Mouse (Mus musculus) liver, postnatal 0 days (tissue): ENCODE results near the gene Capns1. TPM values are rescaled to one million over a fixed set of nuclear protein-coding genes. Genes with fewer than 3 reads are reported as not detected.
A peak's percentile ranks its signal among the peaks of the same experiment; 100 is the strongest.

Source experiments
- ATAC-seq: fragments of 200-750 bp; cut with Nextera tagmentation; 2 replicates; pipeline ENCODE4 v1.8.0; 2017; ENCODE audit warnings: mild to moderate bottlenecking, moderate library complexity
- DNase-seq: peaks from one replicate; pipeline ENCODE4 v3.0.0-alpha.2; 2016
- H3K27ac ChIP-seq: fragments of 300-500 bp; sonication (generic); 2 replicates; pipeline ENCODE4 v1.5.1; 2014; ENCODE audit warnings: antibody characterized with exemption, moderate library complexity, mild to moderate bottlenecking, low read depth
- H3K27me3 ChIP-seq: fragments of 300-500 bp; sonication (generic); 2 replicates; pipeline ENCODE4 v1.6.1; 2014; ENCODE audit warnings: low read length, control low read depth, mixed read lengths; ENCODE audit not compliant: insufficient read depth
- H3K36me3 ChIP-seq: fragments of 300-500 bp; sonication (generic); replicated peaks from 2 replicates; pipeline ENCODE4 v1.6.1; 2014; ENCODE audit warnings: mild to moderate bottlenecking, control low read depth, low read length, moderate library complexity, mixed read lengths; ENCODE audit not compliant: insufficient read depth
- H3K4me1 ChIP-seq: fragments of 300-500 bp; sonication (generic); 2 replicates; pipeline ENCODE4 v1.6.1; 2014; ENCODE audit warnings: antibody characterized with exemption, mild to moderate bottlenecking, control low read depth; ENCODE audit not compliant: insufficient read depth
- H3K4me2 ChIP-seq: fragments of 300-500 bp; sonication (generic); 2 replicates; pipeline ENCODE4 v1.6.1; 2014; ENCODE audit warnings: low read depth, mild to moderate bottlenecking, low read length, moderate library complexity, mixed read lengths
- H3K4me3 ChIP-seq: fragments of 300-500 bp; sonication (generic); 2 replicates; pipeline ENCODE4 v1.5.1; 2014; ENCODE audit warnings: low read depth, low read length
- H3K9ac ChIP-seq: fragments of 300-500 bp; sonication (generic); replicated peaks from 2 replicates; pipeline ENCODE4 v1.6.1; 2014; ENCODE audit warnings: mild to moderate bottlenecking, moderate library complexity
- H3K9me3 ChIP-seq: fragments of 300-500 bp; sonication (generic); 2 replicates; pipeline ENCODE4 v1.6.1; 2016; ENCODE audit warnings: mild to moderate bottlenecking, control low read depth, low read length, mixed read lengths
- CTCF ChIP-seq: sonication (generic); IDR thresholded peaks from 2 replicates; pipeline ENCODE4 v1.5.1; 2016; ENCODE audit warnings: antibody characterized with exemption, low read depth
- EP300 ChIP-seq: IDR thresholded peaks from 2 replicates; pipeline ENCODE4 v1.6.1; 2016; ENCODE audit warnings: antibody characterized with exemption, low read depth, mild to moderate bottlenecking
- WGBS: fragments of 180-500 bp; shearing (Covaris S2); extraction: QIAGEN DNeasy Blood & Tissue Kit; methylation state at CpG from one replicate; pipeline ENCODE4 v1.1.7; 2014; ENCODE audit not compliant: insufficient replicate concordance; 5-methylcytosine and 5-hydroxymethylcytosine counted together
- polyA plus RNA-seq: library from polyadenylated mRNA; unstranded; fragments of >200 nt; fragmentation: Nextera tagmentation; extraction: Ambion mirVana; gene quantifications from 2 replicates; pipeline ENCODE4 v1.2.1, GENCODE M21; 2015

The Capns1 gene
- polyA plus RNA-seq, 1 experiment from 2014 or later, result 30.2 TPM

- no peak for TF ChIP-seq EP300
- TF ChIP-seq CTCF, result no peak
- Histone ChIP-seq H3K4me3 (no peak overlapping the region), H3K36me3 (no peaks in the 10 kb centered on the region), H3K9ac (no peak overlapping the region), H3K9me3 (no peaks in the 10 kb centered on the region), H3K27me3 (no peaks in the 10 kb centered on the region), H3K27ac (no peak overlapping the region), H3K4me1 (peaks cover 14% of the 10 kb centered on the region), H3K4me2 (no peak overlapping the region)
- ATAC-seq, result no peak
- WGBS, result 79% methylated on average over 18 of the region's 18 CpGs
- DNase-seq, result no peak
These were observed 1.0 kb upstream of the Capns1 start for GRCm38 (mm10) chr7:30199498-30200139.

GRCm38 (mm10) chr7:30197592-30198129, 950 bp downstream of the Capns1 start:
- Histone ChIP-seq H3K4me3 (no peak overlapping the region), H3K9ac (no peak overlapping the region), H3K27me3 (no peaks in the 10 kb centered on the region), H3K9me3 (no peaks in the 10 kb centered on the region), H3K27ac (no peak overlapping the region), H3K4me2 (no peak overlapping the region), H3K36me3 (0 out of 2 replicates have a peak, but pooled peaks cover 3% of the 10 kb centered on the region), H3K4me1 (peaks cover 20% of the 10 kb centered on the region)
- ATAC-seq, result no peak
- TF ChIP-seq EP300, result no peak
- no peak for TF ChIP-seq CTCF
- 58% methylated on average over 5 of the region's 5 CpGs for WGBS
- DNase-seq, result no peak

- Histone ChIP-seq H3K36me3 (peaks cover 17% of the 10 kb centered on the region), H3K4me2 (no peak overlapping the region), H3K27me3 (no peaks in the 10 kb centered on the region), H3K27ac (no peak overlapping the region), H3K4me1 (peaks cover 20% of the 10 kb centered on the region), H3K9ac (no peak overlapping the region), H3K9me3 (no peaks in the 10 kb centered on the region), H3K4me3 (no peak overlapping the region)
- TF ChIP-seq CTCF (no peak), EP300 (no peak)
- 65% methylated on average over 6 of the region's 6 CpGs for WGBS
- peak; percentile 49 for ATAC-seq
- DNase-seq, result peak; percentile 34
These were observed 2.4 kb downstream of the Capns1 start for GRCm38 (mm10) chr7:30196171-30196570.

GRCm38 (mm10) chr7:30195461-30195860, 3.1 kb downstream of the Capns1 start:
- no peak overlapping the region for H3K9ac ChIP-seq
- DNase-seq (no peak), ATAC-seq (no peak)
- H3K4me1 ChIP-seq, result peaks cover 20% of the 10 kb centered on the region
- H3K4me2 ChIP-seq, result peak overlapping the region; percentile 83
- H3K27ac ChIP-seq, result no peak overlapping the region
- no peaks in the 10 kb centered on the region for H3K27me3 ChIP-seq
- H3K9me3 ChIP-seq, result no peaks in the 10 kb centered on the region
- peak overlapping the region; percentile 80; the same call in 1 of the 2 replicates for H3K4me3 ChIP-seq
- 64% methylated on average over 6 of the region's 6 CpGs for WGBS
- no peak for TF ChIP-seq EP300
- no peak for TF ChIP-seq CTCF
- peaks cover 22% of the 10 kb centered on the region for H3K36me3 ChIP-seq

GRCm38 (mm10) chr7:30194884-30195283, 3.7 kb downstream of the Capns1 start:
- 0% methylated on average over 28 of the region's 28 CpGs for WGBS
- peaks cover 25% of the 10 kb centered on the region for H3K36me3 ChIP-seq
- ATAC-seq (peak; percentile 91), DNase-seq (peak; percentile 98)
- TF ChIP-seq CTCF (no peak), EP300 (no peak)
- H3K27me3 ChIP-seq, result no peaks in the 10 kb centered on the region
- peaks cover 20% of the 10 kb centered on the region for H3K4me1 ChIP-seq
- H3K4me3 ChIP-seq, result peak overlapping the region; percentile 80
- peak overlapping the region; percentile 86 for H3K9ac ChIP-seq
- peak overlapping the region; percentile 83 for H3K4me2 ChIP-seq
- H3K27ac ChIP-seq, result peak overlapping the region; percentile 75
- no peaks in the 10 kb centered on the region for H3K9me3 ChIP-seq

GRCm38 (mm10) chr7:30194101-30194831, 4.3 kb downstream of the Capns1 start:
- H3K4me2 ChIP-seq, result peak overlapping the region; percentile 83
- no peaks in the 10 kb centered on the region for H3K9me3 ChIP-seq
- TF ChIP-seq CTCF (no peak), EP300 (no peak)
- H3K9ac ChIP-seq, result peak overlapping the region; percentile 86
- ATAC-seq (peak; percentile 50), DNase-seq (peak; percentile 39)
- H3K36me3 ChIP-seq, result peaks cover 25% of the 10 kb centered on the region
- WGBS, result under 1% methylated on average over 26 of the region's 26 CpGs
- no peaks in the 10 kb centered on the region for H3K27me3 ChIP-seq
- peaks cover 20% of the 10 kb centered on the region for H3K4me1 ChIP-seq
- peak overlapping the region; percentile 75 for H3K27ac ChIP-seq
- H3K4me3 ChIP-seq, result peak overlapping the region; percentile 80
